Mouse (Mus musculus): ENCODE results near the gene Foxc1.

GRCm38 (mm10) chr13:31810693-31811541, 4.5 kb downstream of the Foxc1 start:
- no peak for TF ChIP-seq CTCF (IDR thresholded peaks at IDR 0.05; ENCODE audit: borderline replicate concordance, insufficient read depth, low read depth, low read length)
- no peak for TF ChIP-seq POLR2A (IDR thresholded peaks at IDR 0.05; ENCODE audit: borderline replicate concordance, insufficient read depth, low read length)

All from cerebellum, adult 2 months (tissue).